Mouse (Mus musculus) hindbrain, embryonic 15.5 days (tissue): ENCODE measurements around the gene Plcb1. TPM values are rescaled to one million over a fixed set of nuclear protein-coding genes. Genes with fewer than 3 reads are reported as not detected.

Experiments
- ATAC-seq: fragments of 200-750 bp; cut with Nextera tagmentation; 2 replicates; pipeline ENCODE4 v1.8.0; 2017; ENCODE audit warnings: low read depth, moderate number of reproducible peaks, moderate TSS enrichment; ENCODE audit not compliant: low FRiP score
- H3K27ac ChIP-seq: fragments of 300-500 bp; sonication (generic); replicated peaks from 2 replicates; pipeline ENCODE4 v1.5.1; 2015; ENCODE audit warnings: mild to moderate bottlenecking, inconsistent platforms
- H3K27me3 ChIP-seq: fragments of 300-500 bp; sonication (generic); 2 replicates; pipeline ENCODE4 v1.6.1; 2015; ENCODE audit warnings: control low read depth, inconsistent platforms
- H3K36me3 ChIP-seq: fragments of 300-500 bp; sonication (generic); 2 replicates; pipeline ENCODE4 v1.6.1; 2015; ENCODE audit warnings: control low read depth, inconsistent platforms
- H3K4me1 ChIP-seq: fragments of 300-500 bp; sonication (generic); replicated peaks from 2 replicates; pipeline ENCODE4 v1.6.1; 2015; ENCODE audit warnings: control low read depth, inconsistent platforms
- H3K4me2 ChIP-seq: fragments of 300-500 bp; sonication (generic); 2 replicates; pipeline ENCODE4 v1.6.1; 2015; ENCODE audit warnings: moderate library complexity, mild to moderate bottlenecking, inconsistent platforms
- H3K4me3 ChIP-seq: fragments of 300-500 bp; sonication (generic); 2 replicates; pipeline ENCODE4 v1.5.1; 2015; ENCODE audit warnings: mild to moderate bottlenecking, inconsistent platforms
- H3K9ac ChIP-seq: fragments of 300-500 bp; sonication (generic); 2 replicates; pipeline ENCODE4 v1.6.1; 2015; ENCODE audit warnings: inconsistent platforms
- H3K9me3 ChIP-seq: fragments of 300-500 bp; sonication (generic); 2 replicates; pipeline ENCODE4 v1.6.1; 2016; ENCODE audit warnings: control low read depth, inconsistent platforms
- WGBS: fragments of 180-500 bp; shearing (Covaris S2); methylation state at CpG from one replicate; pipeline ENCODE4 v1.1.7; 2015; 5-methylcytosine and 5-hydroxymethylcytosine counted together
- polyA plus RNA-seq: library from polyadenylated mRNA; unstranded; fragments of >200 nt; fragmentation: Nextera tagmentation; extraction: Ambion mirVana; gene quantifications from 2 replicates; pipeline ENCODE4 v1.2.1, GENCODE M21; 2015

Gene Plcb1
- polyA plus RNA-seq, 1 experiment from 2014 or later: 53.3 TPM

- Histone ChIP-seq H3K4me1 (no peaks in the 10 kb centered on the region), H3K27ac (no peak overlapping the region), H3K36me3 (no peaks in the 10 kb centered on the region), H3K9ac (no peak overlapping the region), H3K4me2 (no peak overlapping the region), H3K4me3 (no peak overlapping the region), H3K9me3 (no peaks in the 10 kb centered on the region), H3K27me3 (no peaks in the 10 kb centered on the region)
- WGBS: 76% methylated on average over 2 of the region's 2 CpGs
- ATAC-seq: no peak
These were observed 105.3 kb downstream of the Plcb1 start for GRCm38 (mm10) chr2:134891207-134891606.

- ATAC-seq: no peak
- H3K27ac ChIP-seq: no peak overlapping the region
- H3K9ac ChIP-seq: no peak overlapping the region
- H3K4me3 ChIP-seq: no peak overlapping the region
- no peaks in the 10 kb centered on the region for H3K36me3 ChIP-seq
- H3K9me3 ChIP-seq: no peaks in the 10 kb centered on the region
- H3K4me1 ChIP-seq: no peaks in the 10 kb centered on the region
- H3K4me2 ChIP-seq: no peak overlapping the region
- H3K27me3 ChIP-seq: no peaks in the 10 kb centered on the region
- 88% methylated on average over 4 of the region's 4 CpGs for whole genome bisulfite sequencing
These were observed 108.9 kb downstream of the Plcb1 start for GRCm38 (mm10) chr2:134894776-134895175.

- H3K27me3 ChIP-seq: no peaks in the 10 kb centered on the region
- no peaks in the 10 kb centered on the region for H3K9me3 ChIP-seq
- WGBS: 81% methylated on average over 3 of the region's 3 CpGs
- H3K27ac ChIP-seq: no peak overlapping the region
- no peak overlapping the region for H3K9ac ChIP-seq
- H3K4me3 ChIP-seq: no peak overlapping the region
- no peaks in the 10 kb centered on the region for H3K36me3 ChIP-seq
- H3K4me1 ChIP-seq: no peaks in the 10 kb centered on the region
- no peak for ATAC-seq
- H3K4me2 ChIP-seq: no peak overlapping the region
These were observed 110.3 kb downstream of the Plcb1 start for GRCm38 (mm10) chr2:134896196-134896595.

GRCm38 (mm10) chr2:134897083-134897482, 111.2 kb downstream of the Plcb1 start:
- Histone ChIP-seq H3K27ac (no peak overlapping the region), H3K9ac (no peak overlapping the region), H3K36me3 (no peaks in the 10 kb centered on the region), H3K27me3 (no peaks in the 10 kb centered on the region), H3K9me3 (no peaks in the 10 kb centered on the region), H3K4me2 (no peak overlapping the region), H3K4me3 (no peak overlapping the region), H3K4me1 (no peaks in the 10 kb centered on the region)
- no peak for ATAC-seq
- WGBS: 96% methylated on average over 5 of the region's 5 CpGs

- no peak for ATAC-seq
- WGBS: 87% methylated on average over 2 of the region's 2 CpGs
- no peaks in the 10 kb centered on the region for H3K36me3 ChIP-seq
These were observed 115.7 kb downstream of the Plcb1 start for GRCm38 (mm10) chr2:134901521-134901920.

GRCm38 (mm10) chr2:134910882-134911281, 125.0 kb downstream of the Plcb1 start:
- no peaks in the 10 kb centered on the region for H3K27me3 ChIP-seq
- H3K27ac ChIP-seq: no peak overlapping the region
- ATAC-seq: peak; percentile 87
- H3K36me3 ChIP-seq: no peaks in the 10 kb centered on the region
- peaks cover 11% of the 10 kb centered on the region; the same call in 1 of the 2 replicates for H3K4me1 ChIP-seq
- H3K9me3 ChIP-seq: no peaks in the 10 kb centered on the region
- no peak overlapping the region for H3K9ac ChIP-seq
- H3K4me3 ChIP-seq: no peak overlapping the region
- no peak overlapping the region for H3K4me2 ChIP-seq
- 11% methylated on average over 1 of the region's 1 CpGs for WGBS

More at GRCm38 (mm10) chr2:134901521-134901920, 115.7 kb downstream of the Plcb1 start:
- Histone ChIP-seq H3K27ac (no peak overlapping the region), H3K4me3 (no peak overlapping the region), H3K9ac (no peak overlapping the region), H3K4me2 (no peak overlapping the region), H3K4me1 (no peaks in the 10 kb centered on the region), H3K27me3 (no peaks in the 10 kb centered on the region), H3K9me3 (no peaks in the 10 kb centered on the region)

- H3K4me3 ChIP-seq: no peak overlapping the region
- no peaks in the 10 kb centered on the region for H3K27me3 ChIP-seq
- H3K9me3 ChIP-seq: no peaks in the 10 kb centered on the region
- 61% methylated on average over 6 of the region's 6 CpGs for WGBS
- H3K4me1 ChIP-seq: peaks cover 11% of the 10 kb centered on the region; the same call in 1 of the 2 replicates
- no peak overlapping the region for H3K27ac ChIP-seq
- no peak overlapping the region for H3K9ac ChIP-seq
- no peaks in the 10 kb centered on the region for H3K36me3 ChIP-seq
- no peak overlapping the region for H3K4me2 ChIP-seq
- ATAC-seq: peak; percentile 23; the same call in 1 of the 2 replicates
These were observed 125.5 kb downstream of the Plcb1 start for GRCm38 (mm10) chr2:134911360-134911759.

GRCm38 (mm10) chr2:134912616-134913015, 126.7 kb downstream of the Plcb1 start:
- 74% methylated on average over 2 of the region's 2 CpGs for WGBS
- Histone ChIP-seq H3K27ac (no peak overlapping the region), H3K9me3 (no peaks in the 10 kb centered on the region), H3K9ac (no peak overlapping the region), H3K4me1 (peaks cover 11% of the 10 kb centered on the region; the same call in 1 of the 2 replicates), H3K4me2 (no peak overlapping the region), H3K4me3 (no peak overlapping the region), H3K36me3 (no peaks in the 10 kb centered on the region), H3K27me3 (no peaks in the 10 kb centered on the region)
- no peak for ATAC-seq

GRCm38 (mm10) chr2:134913542-134913941, 127.7 kb downstream of the Plcb1 start:
- no peak overlapping the region for H3K27ac ChIP-seq
- H3K27me3 ChIP-seq: no peaks in the 10 kb centered on the region
- no peaks in the 10 kb centered on the region for H3K36me3 ChIP-seq
- no peak overlapping the region for H3K4me2 ChIP-seq
- no peak for ATAC-seq
- H3K4me3 ChIP-seq: no peak overlapping the region
- H3K9ac ChIP-seq: no peak overlapping the region
- 68% methylated on average over 3 of the region's 3 CpGs for WGBS
- peaks cover 11% of the 10 kb centered on the region; the same call in 1 of the 2 replicates for H3K4me1 ChIP-seq
- no peaks in the 10 kb centered on the region for H3K9me3 ChIP-seq

- Histone ChIP-seq H3K9ac (no peak overlapping the region), H3K27me3 (no peaks in the 10 kb centered on the region), H3K4me2 (no peak overlapping the region), H3K4me1 (peaks cover 11% of the 10 kb centered on the region; the same call in 1 of the 2 replicates), H3K9me3 (no peaks in the 10 kb centered on the region), H3K27ac (no peak overlapping the region), H3K4me3 (no peak overlapping the region), H3K36me3 (no peaks in the 10 kb centered on the region)
- ATAC-seq: no peak
- 88% methylated on average over 2 of the region's 2 CpGs for WGBS
These were observed 128.3 kb downstream of the Plcb1 start for GRCm38 (mm10) chr2:134914091-134914550.

GRCm38 (mm10) chr2:134915035-134915434, 129.2 kb downstream of the Plcb1 start:
- Histone ChIP-seq H3K27ac (no peak overlapping the region), H3K4me3 (no peak overlapping the region), H3K9ac (no peak overlapping the region), H3K36me3 (no peaks in the 10 kb centered on the region), H3K27me3 (no peaks in the 10 kb centered on the region), H3K4me1 (peaks cover 11% of the 10 kb centered on the region; the same call in 1 of the 2 replicates), H3K4me2 (no peak overlapping the region), H3K9me3 (no peaks in the 10 kb centered on the region)
- ATAC-seq: no peak
- 90% methylated on average over 3 of the region's 3 CpGs for WGBS

GRCm38 (mm10) chr2:134920611-134921280, 134.9 kb downstream of the Plcb1 start:
- Histone ChIP-seq H3K9ac (no peak overlapping the region), H3K4me3 (no peak overlapping the region), H3K9me3 (no peaks in the 10 kb centered on the region), H3K36me3 (no peaks in the 10 kb centered on the region), H3K4me2 (no peak overlapping the region), H3K27ac (no peak overlapping the region), H3K4me1 (no peaks in the 10 kb centered on the region), H3K27me3 (no peaks in the 10 kb centered on the region)
- WGBS: 77% methylated on average over 9 of the region's 9 CpGs
- no peak for ATAC-seq
